In the genomic region with DNA sequence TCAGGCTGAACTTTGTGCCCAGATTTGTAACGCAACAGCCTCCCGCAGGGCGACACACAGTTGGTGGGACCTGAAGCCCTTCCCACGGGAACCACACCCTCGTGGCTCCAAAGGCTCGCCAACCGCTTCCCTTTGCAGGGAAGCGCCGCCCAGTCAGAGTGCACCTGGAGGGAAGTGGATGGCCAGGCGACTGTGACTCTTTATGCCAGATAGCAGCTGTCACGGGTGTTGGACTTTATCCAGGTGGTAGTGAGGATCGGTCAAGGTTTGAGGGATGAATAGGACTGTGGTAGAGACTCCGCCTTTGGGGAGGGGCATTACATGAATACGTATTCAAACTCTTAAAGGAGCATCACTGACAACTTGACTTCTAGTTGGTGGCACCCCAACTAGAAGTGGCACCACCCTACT, we compare ENCODE assay signal across 8 mouse cellular contexts. TPM values are rescaled to one million over a fixed set of nuclear protein-coding genes. Genes with fewer than 3 reads are reported as not detected.
DNase-seq lines count a peak whose midpoint lies in the region.

No protein-coding gene starts in this region.

- H3K4me3 ChIP-seq in embryonic facial prominence, embryonic 10.5 days = peak overlapping the region; percentile 77
- peak overlapping the region; percentile 66 for H3K4me3 ChIP-seq in macrophage (ENCODE audit: inconsistent target)

- H3K79me2 ChIP-seq in macrophage (ENCODE audit: inconsistent target) = peaks cover 28% of the 10 kb centered on the region; the same call in 1 of the 2 replicates

- peaks cover 30% of the 10 kb centered on the region for H3K27me3 ChIP-seq in embryonic facial prominence, embryonic 10.5 days (replicated peaks; ENCODE audit: low read depth, poor library complexity, severe bottlenecking)

- peaks cover 27% of the 10 kb centered on the region for H3K36me3 ChIP-seq in embryonic facial prominence, embryonic 10.5 days (replicated peaks)
- no peaks in the 10 kb centered on the region for H3K36me3 ChIP-seq in macrophage (ENCODE audit: inconsistent target)

- DNase-seq in adrenal gland, adult (ENCODE audit: inconsistent age in 2 of 2, low spot score in 1 of 2) = peak; percentile 85 to 96
- DNase-seq in adrenal gland, postnatal 4 days (ENCODE audit: low spot score in 2 of 2) = no peak
- DNase-seq in MEL-GATA-1-ER (ENCODE audit: extremely low read depth, low read depth) = peak; percentile 39
- no peak for DNase-seq in embryonic facial prominence, embryonic 10.5 days (ENCODE audit: low spot score)
- peak; percentile 36 to 44 for DNase-seq in heart, postnatal 36 days
- DNase-seq in large intestine, adult 2 months (ENCODE audit: low read depth, low spot score) = peak; percentile 99
- no peak for DNase-seq in adipocyte (ENCODE audit: low spot score)

- peaks cover 26% of the 10 kb centered on the region for H3K4me1 ChIP-seq in embryonic facial prominence, embryonic 10.5 days

- 15% methylated on average over 14 of the region's 14 CpGs for WGBS in embryonic facial prominence, embryonic 10.5 days
- 13% methylated on average over 14 of the region's 14 CpGs for WGBS in large intestine, adult 2 months
- WGBS in macrophage (ENCODE audit: missing documents) = 4% methylated on average over 14 of the region's 14 CpGs

- no peak overlapping the region for H3K27ac ChIP-seq in embryonic facial prominence, embryonic 10.5 days (replicated peaks)
- no peak overlapping the region for H3K27ac ChIP-seq in macrophage

- intact Hi-C loops in heart, postnatal 36 days (cut with DNase I) = loop anchor here (5.0 kb wide), 2 partner anchors 454 to 641 kb away; a partner anchor contains a TSS

- H3K9me3 ChIP-seq in embryonic facial prominence, embryonic 10.5 days = no peaks in the 10 kb centered on the region

RNA-seq across cellular contexts. Expression of a gene that starts 0.6 kb away (rescaled TPM):
- 1 to 10 TPM; 8.2 to 9.3 TPM for total RNA-seq in adrenal gland, postnatal 4 days (2021)
- polyA plus RNA-seq in embryonic facial prominence, embryonic 10.5 days (2016; fragmentation: Nextera tagmentation; extraction: Ambion mirVana) = 1.4 and 1.7 TPM in 2 replicates
- 1 to 10 TPM; 2.4 to 3.6 TPM for total RNA-seq in heart, postnatal 36 days (2021)
- polyA plus RNA-seq in large intestine, adult 2 months (2012; rRNA removed) = 30.0 and 45.0 TPM in 2 replicates
- total RNA-seq in macrophage (2018; cell fraction: chromatin; rRNA removed) = 1 to 10 TPM; 1.7 to 9.3 (median 6.0) TPM
- 1 to 10 TPM; 2.7 to 4.3 (median 3.4) TPM for total RNA-seq in macrophage (2018; cell fraction: cytosol; rRNA removed)
- 10 to 100 TPM in 3 of 26 experiments, 1 to 10 TPM in 23; 2.4 to 11.9 (median 5.9) TPM for total RNA-seq in macrophage (2018; cell fraction: nucleus; rRNA removed)
- polyA plus RNA-seq in macrophage (2018) = 1.8 to 2.9 TPM (median 2.3 TPM) in 3 replicates

RNA-seq across cellular contexts. Expression of a gene that starts 13.8 kb away (rescaled TPM):
- 10 to 100 TPM; 51.6 to 53.5 TPM for total RNA-seq in adrenal gland, postnatal 4 days (2021)
- 32.7 and 34.9 TPM in 2 replicates for polyA plus RNA-seq in embryonic facial prominence, embryonic 10.5 days (2016; fragmentation: Nextera tagmentation; extraction: Ambion mirVana)
- 1 to 10 TPM; 4.6 to 6.2 TPM for total RNA-seq in heart, postnatal 36 days (2021)
- polyA plus RNA-seq in large intestine, adult 2 months (2012; rRNA removed) = 220 and 269 TPM in 2 replicates
- total RNA-seq in macrophage (2018; cell fraction: chromatin; rRNA removed) = 1 to 10 TPM in 1 of 26 experiments, not detected in 25; 6.4 TPM
- total RNA-seq in macrophage (2018; cell fraction: cytosol; rRNA removed) = not detected
- total RNA-seq in macrophage (2018; cell fraction: nucleus; rRNA removed) = not detected
- polyA plus RNA-seq in macrophage (2018) = not detected in 3 replicates

RNA-seq across cellular contexts. Expression of a gene that starts 14.0 kb away (rescaled TPM):
- total RNA-seq in adrenal gland, postnatal 4 days (2021) = 100 to 1,000 TPM; 209 to 212 TPM
- polyA plus RNA-seq in embryonic facial prominence, embryonic 10.5 days (2016; fragmentation: Nextera tagmentation; extraction: Ambion mirVana) = 68.1 and 68.2 TPM in 2 replicates
- 10 to 100 TPM; 30.4 to 45.7 TPM for total RNA-seq in heart, postnatal 36 days (2021)
- polyA plus RNA-seq in large intestine, adult 2 months (2012; rRNA removed) = 97.6 and 326 TPM in 2 replicates
- 1,000 to 10,000 TPM in 1 of 26 experiments, 100 to 1,000 TPM in 25; 489 to 1,068 (median 725) TPM for total RNA-seq in macrophage (2018; cell fraction: chromatin; rRNA removed)
- total RNA-seq in macrophage (2018; cell fraction: cytosol; rRNA removed) = 10 to 100 TPM; 11.3 to 49.6 (median 20.4) TPM
- total RNA-seq in macrophage (2018; cell fraction: nucleus; rRNA removed) = 100 to 1,000 TPM; 243 to 540 (median 388) TPM
- 21.9 to 53.8 TPM (median 23.8 TPM) in 3 replicates for polyA plus RNA-seq in macrophage (2018)

RNA-seq across cellular contexts. Expression of a gene that starts 31.6 kb away (rescaled TPM):
- total RNA-seq in adrenal gland, postnatal 4 days (2021) = 10 to 100 TPM; 13.7 to 19.0 TPM
- 10.5 and 10.9 TPM in 2 replicates for polyA plus RNA-seq in embryonic facial prominence, embryonic 10.5 days (2016; fragmentation: Nextera tagmentation; extraction: Ambion mirVana)
- 1 to 10 TPM in 1 of 2 experiments, under 1 TPM in 1; 0.89 to 2.6 TPM for total RNA-seq in heart, postnatal 36 days (2021)
- 17.8 and 26.8 TPM in 2 replicates for polyA plus RNA-seq in large intestine, adult 2 months (2012; rRNA removed)
- 1 to 10 TPM in 2 of 26 experiments, under 1 TPM in 13, not detected in 11; 0.17 to 1.4 (median 0.41) TPM for total RNA-seq in macrophage (2018; cell fraction: chromatin; rRNA removed)
- total RNA-seq in macrophage (2018; cell fraction: cytosol; rRNA removed) = under 1 TPM in 10 of 26 experiments, not detected in 16; 0.04 to 0.24 (median 0.09) TPM
- total RNA-seq in macrophage (2018; cell fraction: nucleus; rRNA removed) = under 1 TPM in 11 of 26 experiments, not detected in 15; 0.20 to 0.66 (median 0.40) TPM
- 0.06 to 0.16 TPM in 2 of 3 replicates, not detected in the other for polyA plus RNA-seq in macrophage (2018)

Comparison
In these comparisons a context has a peak if more than half of its experiments do, and no peak if none do; other contexts are left out.
1. DNase-seq: peak in adrenal gland, adult (2 of 2), MEL-GATA-1-ER (single experiment), heart, postnatal 36 days (2 of 2) and large intestine, adult 2 months (single experiment); none in adrenal gland, postnatal 4 days (0 of 2), embryonic facial prominence, embryonic 10.5 days (single experiment) and adipocyte (single experiment).
2. RNA of a gene that starts 13.8 kb away (polyA plus RNA-seq): 220 to 269 TPM in large intestine, adult 2 months and 32.7 to 34.9 TPM in embryonic facial prominence, embryonic 10.5 days; not detected in macrophage; every median in the first group is over 10 times any median in the second.